Mouse (Mus musculus): ENCODE results near the gene Skil.
A peak's percentile ranks its signal among the peaks of the same experiment; 100 is the strongest.

Gene Skil

GRCm38 (mm10) chr3:31094531-31095178 is at the start of gene Skil:
Skil (plus strand) TSS chr3:31095058.
- peak; percentile 97 for DNase-seq (ENCODE audit: low read depth)

- peak; percentile 59 for DNase-seq (ENCODE audit: low read depth)
These were observed 47.6 kb upstream of the Skil start for GRCm38 (mm10) chr3:31047263-31047662.

- DNase-seq (ENCODE audit: low read depth), result no peak
These were observed 45.8 kb upstream of the Skil start for GRCm38 (mm10) chr3:31049087-31049486.

- DNase-seq (ENCODE audit: low read depth), result no peak
These were observed 44.5 kb upstream of the Skil start for GRCm38 (mm10) chr3:31050375-31050774.

GRCm38 (mm10) chr3:31051730-31052129 is 43.1 kb upstream of the Skil start:
- no peak for DNase-seq (ENCODE audit: low read depth)

GRCm38 (mm10) chr3:31053191-31053590 is 41.7 kb upstream of the Skil start:
- DNase-seq (ENCODE audit: low read depth), result no peak

GRCm38 (mm10) chr3:31054888-31055287 is 40.0 kb upstream of the Skil start:
- DNase-seq (ENCODE audit: low read depth), result no peak

- peak; percentile 62 for DNase-seq (ENCODE audit: low read depth)
These were observed 38.7 kb upstream of the Skil start for GRCm38 (mm10) chr3:31056047-31056650.

GRCm38 (mm10) chr3:31056651-31057627 is 37.9 kb upstream of the Skil start:
- peak; percentile 88 for DNase-seq (ENCODE audit: low read depth)

- DNase-seq (ENCODE audit: low read depth), result no peak
These were observed 34.1 kb upstream of the Skil start for GRCm38 (mm10) chr3:31060745-31061102.

GRCm38 (mm10) chr3:31061103-31061785 is 33.6 kb upstream of the Skil start:
- DNase-seq (ENCODE audit: low read depth), result peak; percentile 89

GRCm38 (mm10) chr3:31061786-31062120 is 33.1 kb upstream of the Skil start:
- no peak for DNase-seq (ENCODE audit: low read depth)

- peak; percentile 44 for DNase-seq (ENCODE audit: low read depth)
These were observed 32.5 kb upstream of the Skil start for GRCm38 (mm10) chr3:31062325-31062724.

GRCm38 (mm10) chr3:31068482-31068881 is 26.4 kb upstream of the Skil start:
- no peak for DNase-seq (ENCODE audit: low read depth)

- DNase-seq (ENCODE audit: low read depth), result no peak
These were observed 23.1 kb upstream of the Skil start for GRCm38 (mm10) chr3:31071804-31072203.

- DNase-seq (ENCODE audit: low read depth), result no peak
These were observed 19.1 kb upstream of the Skil start for GRCm38 (mm10) chr3:31075808-31076207.

- no peak for DNase-seq (ENCODE audit: low read depth)
These were observed 17.7 kb upstream of the Skil start for GRCm38 (mm10) chr3:31077068-31077703.

GRCm38 (mm10) chr3:31079450-31079849 is 15.4 kb upstream of the Skil start:
- no peak for DNase-seq (ENCODE audit: low read depth)

- no peak for DNase-seq (ENCODE audit: low read depth)
These were observed 13.9 kb upstream of the Skil start for GRCm38 (mm10) chr3:31080791-31081502.

- peak; percentile 62 for DNase-seq (ENCODE audit: low read depth)
These were observed 11.9 kb upstream of the Skil start for GRCm38 (mm10) chr3:31082838-31083506.

Measured in induced T-regulatory cell, adult 2 months (primary cell).